Mouse (Mus musculus): ENCODE measurements around the gene Ip6k1.

Gene Ip6k1

GRCm38 (mm10) chr9:108062142-108062541 lies 59.8 kb downstream of the Ip6k1 start:
- no peak for DNase-seq

GRCm38 (mm10) chr9:108063361-108063760 lies 61.1 kb downstream of the Ip6k1 start:
- no peak for DNase-seq

GRCm38 (mm10) chr9:108065491-108066011 lies 63.2 kb downstream of the Ip6k1 start:
- peak in 1 of 2 experiments; percentile 62 for DNase-seq

GRCm38 (mm10) chr9:108067199-108067598 lies 64.9 kb downstream of the Ip6k1 start:
- DNase-seq = no peak

- DNase-seq = peak; percentile 71 to 89
Measured at GRCm38 (mm10) chr9:108067900-108068299, 65.6 kb downstream of the Ip6k1 start.

GRCm38 (mm10) chr9:108069007-108069406 lies 66.7 kb downstream of the Ip6k1 start:
- no peak for DNase-seq

- no peak for DNase-seq
Measured at GRCm38 (mm10) chr9:108069529-108069928, 67.2 kb downstream of the Ip6k1 start.

- DNase-seq = no peak
Measured at GRCm38 (mm10) chr9:108071801-108072200, 69.5 kb downstream of the Ip6k1 start.

GRCm38 (mm10) chr9:108072481-108072924 lies 70.2 kb downstream of the Ip6k1 start:
- no peak for DNase-seq

- no peak for DNase-seq
Measured at GRCm38 (mm10) chr9:108073141-108073930, 71.0 kb downstream of the Ip6k1 start.

- DNase-seq = no peak
Measured at GRCm38 (mm10) chr9:108080168-108080567, 77.9 kb downstream of the Ip6k1 start, which contains the start of gene Mst1. Mst1 (plus strand) TSS chr9:108080436.

- DNase-seq = no peak
Measured at GRCm38 (mm10) chr9:108082549-108082948, 80.2 kb downstream of the Ip6k1 start.

- no peak for DNase-seq
Measured at GRCm38 (mm10) chr9:108082988-108083431, 80.7 kb downstream of the Ip6k1 start, which contains the start of gene Rnf123. Rnf123 (minus strand) TSS chr9:108083346.

- DNase-seq = no peak
Measured at GRCm38 (mm10) chr9:108083561-108083960, 81.3 kb downstream of the Ip6k1 start.

GRCm38 (mm10) chr9:108085261-108085660 lies 83.0 kb downstream of the Ip6k1 start:
- DNase-seq = peak; percentile 64 to 68

GRCm38 (mm10) chr9:108090611-108091120 lies 88.4 kb downstream of the Ip6k1 start:
- DNase-seq = peak; percentile 76 to 85

GRCm38 (mm10) chr9:108093586-108093985 lies 91.3 kb downstream of the Ip6k1 start:
- no peak for DNase-seq

GRCm38 (mm10) chr9:108094184-108094941 lies 92.1 kb downstream of the Ip6k1 start, which contains the start of gene Apeh:
Apeh (minus strand) TSS chr9:108094606.
- DNase-seq = peak; percentile 97 to 98

GRCm38 (mm10) chr9:108094998-108095411 lies 92.7 kb downstream of the Ip6k1 start:
- DNase-seq = peak in 1 of 2 experiments; percentile 59

GRCm38 (mm10) chr9:108095518-108095917 lies 93.2 kb downstream of the Ip6k1 start:
- DNase-seq = peak; percentile 73 to 77

GRCm38 (mm10) chr9:108095949-108096712 lies 93.8 kb downstream of the Ip6k1 start:
- DNase-seq = no peak

Measured in kidney, adult 8-10 months (tissue).